Mouse (Mus musculus) thymus, postnatal 10 days (tissue): ENCODE measurements around the gene Gpr132.
"Not testable (repeated sequence)": the region's sequence is repeated elsewhere in the genome, so short reads cannot be mapped to it uniquely, and the experiment has no call there.

Experiments
- DNase-seq, 2 experiments: peaks; one replicate each; pipeline ENCODE4 v3.0.0; 2021; ENCODE audit warnings: low spot score in 2 of 2

Gene Gpr132

DNA sequence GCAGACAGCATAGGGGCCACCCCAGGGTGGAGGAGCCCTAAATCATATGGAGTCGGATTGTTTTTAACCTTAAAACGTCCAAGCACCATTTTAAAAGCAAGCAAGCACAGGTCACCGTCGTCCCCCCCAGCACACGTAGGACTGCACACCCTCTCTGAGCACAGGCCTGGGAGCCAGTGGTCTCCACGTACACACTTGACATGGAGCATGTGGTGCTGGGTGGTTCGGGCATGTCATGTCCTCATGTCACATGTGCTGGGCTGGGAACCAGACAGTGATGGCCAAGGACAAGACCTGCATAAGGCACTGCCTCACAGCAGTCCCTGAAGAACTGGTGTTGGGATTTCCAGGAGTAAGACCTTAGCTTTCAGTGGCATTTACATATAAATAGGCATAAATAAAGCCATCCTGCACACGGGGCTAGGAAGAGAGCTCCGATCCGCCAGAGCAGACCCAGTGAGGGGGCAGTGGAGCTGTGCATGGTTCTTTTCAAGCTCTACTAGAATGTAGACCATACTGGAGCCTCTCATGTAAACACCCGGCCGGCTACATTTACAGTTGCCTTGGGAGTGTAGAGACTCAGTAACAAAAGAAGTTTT lies 47.5 kb downstream of the Gpr132 start:
- DNase-seq, result no peak

DNA sequence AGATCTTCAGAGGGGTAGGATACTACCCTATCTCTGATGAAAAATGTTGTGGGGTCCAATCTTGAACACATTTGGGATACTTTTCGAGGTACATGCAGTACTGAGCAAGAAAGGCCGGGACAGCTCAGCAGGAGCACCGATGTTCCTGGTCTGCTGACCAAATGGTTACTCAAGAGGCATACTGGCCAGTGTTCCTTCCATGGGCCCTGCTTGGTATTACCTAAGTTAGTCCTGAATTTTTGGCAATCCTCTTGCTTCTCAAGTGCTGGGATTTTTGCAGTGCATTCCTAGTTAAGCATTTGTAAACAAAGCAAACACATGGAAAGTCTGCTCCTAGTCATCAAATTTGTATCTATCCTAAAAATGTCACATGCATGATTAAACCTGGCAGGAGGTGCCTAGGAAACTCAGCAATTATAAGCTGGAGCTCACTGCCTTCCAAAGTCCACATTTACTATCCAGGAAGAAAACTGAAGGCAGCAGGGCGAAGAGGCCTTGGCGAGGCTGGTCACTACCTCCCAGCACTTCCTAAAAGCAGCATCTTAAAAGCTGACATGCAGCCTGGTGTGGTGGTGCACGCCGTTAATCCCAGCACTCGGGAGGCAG lies 48.9 kb downstream of the Gpr132 start:
- DNase-seq, result no peak

DNA sequence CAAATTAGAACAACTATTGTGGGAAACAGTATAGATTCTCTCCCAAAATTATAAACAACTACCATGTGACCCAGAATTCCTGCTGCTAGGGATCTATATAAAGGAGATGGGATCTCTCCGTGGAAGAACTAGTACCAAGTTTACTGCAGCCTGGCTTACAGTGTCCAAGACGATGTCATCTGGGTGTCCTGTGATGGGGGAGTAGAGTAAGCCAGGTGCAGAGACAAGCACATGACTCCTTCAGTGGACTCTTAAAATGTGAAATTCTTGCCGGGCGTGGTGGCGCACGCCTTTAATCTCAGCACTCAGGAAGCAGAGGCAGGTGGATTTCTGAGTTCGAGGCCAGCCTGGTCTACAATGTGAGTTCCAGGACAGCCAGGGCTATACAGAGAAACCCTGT lies 51.2 kb downstream of the Gpr132 start:
- DNase-seq, result not testable (repeated sequence)

DNA sequence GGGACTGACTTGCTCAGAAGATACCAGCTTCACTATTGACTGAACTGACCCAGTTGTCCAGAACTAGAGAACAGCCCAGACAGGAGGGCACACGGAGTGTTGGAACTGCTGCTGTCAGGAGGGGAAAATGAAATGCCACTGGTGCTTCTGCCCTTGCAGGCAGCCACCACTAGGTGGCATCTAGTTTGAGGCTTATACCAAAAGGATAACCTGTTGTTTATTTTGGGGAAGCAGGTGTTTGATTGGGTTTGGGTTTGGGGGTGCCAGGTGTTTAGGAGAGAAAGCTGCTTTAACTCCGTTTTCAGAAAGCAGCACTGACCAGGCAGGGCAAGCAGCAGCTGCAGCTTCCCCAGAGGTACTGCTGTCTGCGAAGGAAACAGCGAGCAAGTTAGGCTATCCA lies 51.7 kb downstream of the Gpr132 start:
- peak; percentile 78 to 82 for DNase-seq

DNA sequence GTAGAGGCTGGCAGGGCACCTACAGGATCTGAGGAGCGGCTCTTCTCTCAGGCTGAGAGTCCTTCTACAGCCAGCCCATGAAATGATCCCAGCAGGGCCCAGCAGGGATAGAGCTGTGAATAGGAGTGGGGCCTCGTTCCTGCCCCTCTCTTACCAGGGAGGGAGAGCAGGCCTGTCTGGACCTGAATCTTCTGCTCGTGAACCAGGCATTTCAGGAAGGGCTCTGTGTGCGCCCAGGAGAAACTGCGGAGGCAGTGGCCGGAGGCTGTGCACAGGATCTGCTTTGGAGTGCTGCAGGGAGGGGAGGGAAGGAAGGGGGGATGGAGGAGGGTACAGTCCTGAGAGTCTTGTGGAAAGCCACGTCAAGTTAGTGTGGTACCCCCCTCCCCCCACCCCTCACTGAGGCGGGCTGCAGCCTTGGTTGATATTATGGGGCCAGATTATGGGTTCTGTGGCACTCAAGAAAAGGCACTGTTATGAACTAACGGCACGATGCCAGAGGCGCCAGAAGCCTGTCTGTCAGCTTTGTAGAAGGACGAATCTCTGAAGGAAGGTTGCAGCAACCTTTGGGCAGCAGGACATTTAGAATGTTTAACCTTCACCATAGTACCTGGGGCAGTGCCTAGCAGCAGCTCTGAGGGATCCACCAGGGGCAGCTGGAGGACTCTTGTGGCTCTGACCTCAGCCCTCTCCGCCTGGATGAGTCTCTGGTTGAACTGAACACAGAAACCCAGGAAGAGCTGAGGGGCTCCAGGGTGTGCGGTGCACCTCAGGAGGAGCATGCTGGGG lies 53.2 kb downstream of the Gpr132 start:
- no peak for DNase-seq

DNA sequence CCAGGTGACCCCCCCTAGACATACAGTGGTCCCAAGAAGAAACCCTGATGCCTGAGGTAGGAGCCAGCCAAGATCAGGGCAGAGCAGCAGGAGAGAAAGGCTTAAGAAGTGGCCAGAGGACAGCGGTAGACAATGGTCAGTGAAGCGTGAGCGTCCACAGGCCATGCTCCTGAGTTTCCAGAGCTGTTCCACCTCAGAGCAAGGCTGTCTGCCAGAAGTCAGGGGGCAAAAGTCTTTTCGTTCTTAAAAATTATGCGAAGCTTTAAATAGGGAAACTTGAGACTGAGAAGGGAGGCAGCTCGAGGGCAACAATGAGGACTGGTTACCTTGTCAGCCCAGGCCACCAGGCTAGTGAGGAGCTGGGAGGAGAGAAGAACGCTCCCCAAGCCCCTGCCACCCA lies 54.7 kb downstream of the Gpr132 start:
- no peak for DNase-seq

DNA sequence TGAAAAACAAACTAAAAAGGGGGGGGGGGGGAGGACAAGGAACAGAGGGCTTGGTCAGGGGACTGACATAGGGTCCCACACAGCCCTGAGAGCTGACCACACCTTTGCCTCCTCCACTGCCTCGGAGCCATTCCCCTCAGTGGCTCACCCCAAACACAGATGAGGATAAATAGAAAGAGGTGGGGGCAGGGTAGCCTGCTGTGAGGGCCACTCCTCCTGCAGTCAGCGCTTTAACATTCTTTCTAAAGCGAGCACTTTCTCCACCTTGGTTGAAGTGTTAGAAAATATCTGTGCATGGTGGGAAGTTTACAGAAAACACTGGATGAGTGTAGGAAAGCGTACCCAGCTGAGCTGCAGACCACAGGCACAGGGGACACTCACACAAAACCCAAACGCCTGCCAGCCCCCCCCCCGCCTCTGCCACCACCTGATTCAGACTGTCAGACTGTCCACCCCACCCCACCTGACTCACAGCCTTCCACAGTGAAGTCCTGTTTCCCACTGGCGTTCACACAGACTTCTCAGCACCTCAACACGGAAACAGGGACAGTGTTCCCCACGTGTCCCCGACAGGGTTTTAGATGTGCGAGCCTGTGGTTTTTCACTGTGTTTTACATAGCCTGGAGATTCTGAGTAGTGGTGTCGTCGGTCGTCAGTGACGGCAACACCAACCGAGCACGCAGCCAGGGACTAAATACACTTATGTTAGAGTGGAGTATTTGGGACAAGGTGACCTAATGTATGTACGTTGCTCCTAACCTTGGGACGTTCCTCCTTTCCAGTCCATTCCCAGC lies 57.7 kb downstream of the Gpr132 start:
- DNase-seq, result no peak

DNA sequence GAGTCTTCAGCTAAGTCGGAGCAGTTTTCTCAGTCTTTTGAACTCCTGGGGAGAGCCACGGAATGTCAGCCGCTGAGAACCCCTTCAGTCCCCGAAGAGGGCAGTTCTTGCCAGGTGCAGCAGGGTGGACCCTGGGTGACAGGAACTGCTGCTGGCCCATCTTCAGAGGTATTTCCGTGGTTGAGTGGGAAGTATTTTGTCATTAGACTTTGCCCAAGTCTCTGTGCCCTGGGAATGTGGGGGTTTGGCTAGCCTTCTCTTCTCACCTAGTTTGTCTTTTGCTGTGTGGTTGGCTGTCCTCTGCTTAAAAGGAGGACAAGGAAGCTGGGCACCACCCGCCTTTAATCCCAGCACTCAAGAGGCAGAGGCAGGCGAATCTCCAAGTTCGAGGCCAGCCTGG lies 58.4 kb downstream of the Gpr132 start:
- no peak for DNase-seq

DNA sequence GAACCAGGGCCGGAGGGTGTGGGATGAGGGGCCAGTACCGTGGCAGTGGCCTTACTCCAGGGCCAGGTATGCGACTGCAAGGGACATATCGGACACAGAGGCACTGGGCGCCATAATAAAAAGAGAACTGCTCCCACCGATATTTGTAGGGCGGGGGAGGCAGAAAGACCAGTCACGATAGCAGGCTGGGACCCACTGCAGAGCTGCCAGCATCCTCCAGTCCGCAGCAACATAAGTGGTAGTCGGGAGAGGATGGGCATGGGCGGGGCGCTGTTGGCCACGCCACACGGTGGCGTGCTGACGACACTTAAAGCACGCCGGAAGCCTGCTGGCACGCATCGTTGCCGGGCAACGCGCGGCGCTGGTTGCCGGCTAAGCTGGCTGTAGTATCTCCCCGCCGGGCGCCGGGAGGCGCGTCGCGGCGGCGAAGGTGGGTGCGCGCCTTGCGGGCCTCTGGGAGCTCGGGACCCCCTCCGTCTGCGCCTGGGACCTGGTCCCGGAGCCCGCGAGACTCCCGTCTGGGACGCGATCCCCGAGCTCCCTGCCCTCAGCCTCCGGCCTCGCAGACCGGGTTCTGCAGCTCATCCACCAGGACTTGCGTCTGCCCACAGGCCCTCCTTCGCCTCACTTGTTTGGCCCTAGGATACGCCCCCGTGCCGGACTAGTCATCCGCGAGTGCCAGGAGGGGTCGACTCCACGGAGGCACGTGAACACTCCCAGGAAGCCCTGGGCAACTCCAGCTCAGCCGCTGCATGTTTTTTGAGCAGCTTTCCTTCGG lies 59.3 kb downstream of the Gpr132 start, which contains the start of gene Clba1:
Gene Clba1, plus strand, starts transcription at position 351 of the 778 bp plus-strand sequence.
- peak; percentile 81 to 85 for DNase-seq

DNA sequence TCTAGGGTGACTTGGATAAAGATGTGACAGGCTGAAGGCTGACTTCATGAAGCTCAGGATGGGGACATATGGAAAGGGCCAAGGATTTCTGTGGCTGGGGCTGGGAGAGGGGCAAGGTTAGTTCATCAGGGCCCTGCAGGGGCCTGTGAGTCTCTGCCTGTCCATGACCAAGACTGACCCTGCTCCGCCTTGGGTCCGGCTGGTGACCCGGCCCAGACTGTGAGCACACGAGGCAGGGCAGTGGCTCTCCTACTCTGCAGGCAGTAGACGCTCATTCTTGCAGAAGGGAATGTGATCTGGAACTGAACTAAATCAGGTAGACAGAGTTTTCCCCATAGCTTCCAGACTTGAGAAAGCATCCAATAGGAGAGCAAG lies 59.8 kb downstream of the Gpr132 start:
- no peak for DNase-seq

DNA sequence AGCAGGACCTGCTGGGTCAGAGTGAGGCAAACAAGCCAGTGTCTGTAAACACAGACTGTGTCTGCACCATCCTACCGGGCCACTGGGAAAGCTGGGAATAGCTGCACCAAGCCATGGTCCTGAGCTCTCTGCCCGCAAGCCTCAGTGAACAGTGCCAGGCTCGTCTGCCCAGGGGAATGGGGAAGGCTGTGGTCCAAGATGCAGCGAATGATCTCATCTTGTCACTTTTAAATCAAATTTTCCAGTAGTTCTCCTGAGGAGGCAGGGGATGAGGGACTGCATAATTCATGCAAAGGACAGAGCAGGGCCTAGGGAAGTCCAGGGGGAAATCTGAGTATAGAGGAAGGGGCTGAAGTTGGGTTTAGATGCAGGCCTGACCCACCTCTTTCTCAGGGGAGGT lies 60.2 kb downstream of the Gpr132 start:
- no peak for DNase-seq

DNA sequence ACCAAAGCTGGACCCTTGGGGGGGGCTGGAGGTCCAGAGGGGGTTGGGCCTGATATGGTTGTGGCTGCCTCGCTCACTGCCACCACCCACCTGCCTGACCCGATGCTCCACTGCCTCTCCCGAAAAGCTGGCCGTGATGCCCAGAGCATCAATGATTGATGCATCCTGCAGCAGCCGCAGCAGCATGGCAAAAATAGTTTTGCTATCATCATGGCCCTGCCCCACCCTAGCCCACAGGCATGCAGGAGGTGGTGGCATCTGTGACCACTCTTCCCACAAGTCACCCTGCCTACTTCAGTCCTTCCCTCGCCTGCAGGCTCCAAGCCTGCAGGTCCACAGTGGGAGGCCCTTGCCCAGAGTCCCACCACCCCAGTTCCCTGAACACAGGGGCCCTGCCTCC lies 62.0 kb downstream of the Gpr132 start:
- no peak for DNase-seq

DNA sequence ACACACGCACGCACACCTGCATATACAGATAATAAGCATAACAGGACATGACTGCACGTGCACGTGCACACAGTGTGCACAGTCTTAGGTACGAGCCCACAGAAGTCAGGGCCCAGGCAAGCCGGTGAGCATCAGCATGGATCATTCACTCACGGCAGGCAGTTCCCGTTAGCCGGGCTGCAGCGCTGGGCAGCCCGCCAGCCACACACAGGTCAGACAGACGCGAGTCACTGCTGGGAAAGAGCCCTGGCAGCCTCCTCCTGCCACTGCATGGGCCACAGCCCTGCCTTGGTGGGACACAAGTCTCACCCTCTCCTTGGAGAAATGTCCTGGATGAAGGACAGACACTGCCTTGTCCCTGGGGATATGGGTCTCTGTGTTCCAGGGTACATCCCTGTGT lies 64.0 kb downstream of the Gpr132 start:
- no peak for DNase-seq

DNA sequence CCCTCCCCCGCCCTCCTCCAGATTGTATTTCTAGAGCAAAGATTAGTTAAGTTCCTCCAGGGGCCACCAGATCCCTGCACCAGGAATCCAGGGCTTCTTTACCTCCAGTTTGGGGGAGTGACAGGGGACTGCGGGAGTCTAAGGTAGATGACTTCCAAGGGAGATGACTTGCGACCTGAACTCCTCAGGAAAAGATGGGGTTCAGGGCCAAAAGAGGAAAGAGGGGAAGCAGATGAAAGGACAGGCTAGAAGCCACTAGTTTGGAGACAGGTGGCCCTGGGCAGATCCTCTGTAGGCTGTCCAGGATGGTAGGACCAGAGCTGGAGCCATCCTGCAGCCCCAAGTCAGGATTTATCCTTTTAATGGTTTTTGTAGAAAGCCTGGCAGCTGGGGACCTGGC lies 65.1 kb downstream of the Gpr132 start:
- no peak for DNase-seq

DNA sequence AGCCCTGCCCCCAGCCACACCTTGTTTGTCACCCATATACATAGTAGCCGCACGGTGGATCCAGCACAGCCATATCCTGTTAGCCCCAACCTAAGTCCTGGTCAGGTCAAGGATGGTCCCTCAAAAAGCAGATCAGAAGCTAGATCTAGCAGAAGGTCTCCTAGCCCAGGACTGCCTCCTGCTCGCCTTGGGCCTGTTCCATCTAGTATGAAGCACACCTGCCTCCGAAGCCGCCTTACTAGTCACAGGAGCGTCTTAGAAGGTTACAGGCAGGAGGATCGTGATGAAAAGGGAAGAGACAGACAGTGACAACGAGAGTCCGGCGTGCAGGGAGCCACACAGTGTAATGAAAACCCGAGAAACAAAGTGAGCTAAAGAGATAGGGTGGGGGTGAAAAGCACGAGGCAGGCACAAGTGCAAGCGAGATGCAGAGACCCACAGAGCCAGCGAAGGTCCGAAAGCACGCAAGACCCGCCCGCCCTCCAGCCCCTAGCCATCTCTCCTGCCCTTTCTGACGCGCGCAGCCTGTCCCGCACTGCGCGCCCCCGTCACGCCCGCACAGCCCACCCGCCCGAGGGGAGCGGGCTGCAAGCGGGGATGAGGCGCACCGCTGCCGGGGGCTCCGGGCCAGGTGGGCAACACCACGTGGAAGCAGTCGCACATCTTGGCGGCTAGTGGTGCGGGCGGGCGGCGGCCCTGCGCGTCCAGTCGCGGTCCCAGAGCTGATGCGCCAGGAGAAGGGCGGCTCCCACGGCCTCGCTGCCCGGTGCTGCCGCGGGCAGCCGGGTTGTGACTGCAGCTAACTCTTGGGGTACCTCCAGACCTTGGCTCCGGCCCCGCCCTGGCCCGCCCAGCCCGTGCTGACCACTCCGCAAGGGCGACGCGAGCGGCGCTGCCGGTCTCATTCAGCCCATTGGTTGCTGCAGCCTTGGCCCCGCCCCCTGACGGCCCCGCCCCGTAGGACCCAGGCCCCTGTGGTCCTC lies 65.9 kb downstream of the Gpr132 start, which contains the start of gene Ahnak2:
Gene Ahnak2, minus strand, starts transcription at position 794 of the 983 bp plus-strand sequence.
- no peak for DNase-seq
